Mouse (Mus musculus) limb, embryonic 10.5 days (tissue): ENCODE measurements around the gene Adk. TPM values are rescaled to one million over a fixed set of nuclear protein-coding genes. Genes with fewer than 3 reads are reported as not detected.

Experiments used
- DNase-seq: peaks from one replicate; pipeline ENCODE4 v3.0.0-alpha.2; 2017; ENCODE audit warnings: low spot score
- H3K27ac ChIP-seq: fragments of 300-500 bp; sonication (generic); 2 replicates; pipeline ENCODE4 v1.5.1; 2016; ENCODE audit warnings: mild to moderate bottlenecking
- H3K27me3 ChIP-seq: fragments of 300-500 bp; sonication (generic); 2 replicates; pipeline ENCODE4 v1.6.1; 2016; ENCODE audit warnings: low read depth, mild to moderate bottlenecking; ENCODE audit not compliant: poor library complexity, severe bottlenecking
- H3K36me3 ChIP-seq: fragments of 300-500 bp; sonication (generic); 2 replicates; pipeline ENCODE4 v1.6.1; 2016; ENCODE audit warnings: mild to moderate bottlenecking, moderate library complexity
- H3K4me1 ChIP-seq: fragments of 300-500 bp; sonication (generic); 2 replicates; pipeline ENCODE4 v1.6.1; 2016
- H3K4me3 ChIP-seq: fragments of 300-500 bp; sonication (generic); 2 replicates; pipeline ENCODE4 v1.5.1; 2016; ENCODE audit warnings: mild to moderate bottlenecking, moderate library complexity
- H3K9me3 ChIP-seq: fragments of 300-500 bp; sonication (generic); replicated peaks from 2 replicates; pipeline ENCODE4 v1.6.1; 2016; ENCODE audit warnings: mild to moderate bottlenecking
- WGBS: fragments of 180-500 bp; shearing (Covaris S2); methylation state at CpG from one replicate; pipeline ENCODE4 v1.1.7; 2016; 5-methylcytosine and 5-hydroxymethylcytosine counted together
- polyA plus RNA-seq: library from polyadenylated mRNA; unstranded; fragments of >200 nt; fragmentation: Nextera tagmentation; extraction: Ambion mirVana; gene quantifications from 2 replicates; pipeline ENCODE4 v1.2.1, GENCODE M21; 2016

The Adk gene
- polyA plus RNA-seq = 170 and 179 TPM in 2 replicates

- Histone ChIP-seq H3K27me3 (no peaks in the 10 kb centered on the region), H3K27ac (peak within 1 kb of the TSS; percentile 97), H3K4me3 (peak within 1 kb of the TSS; percentile 88), H3K9me3 (no peaks in the 10 kb centered on the region), H3K4me1 (peaks cover 10% of the 10 kb centered on the region), H3K36me3 (peaks cover 15% of the 10 kb centered on the region)
- DNase-seq = peak; percentile 96
- under 1% methylated on average over 48 of the region's 48 CpGs for WGBS
These were observed at the start of gene Adk, which contains the start of gene Ap3m1 for GRCm38 (mm10) chr14:21052112-21052780. Gene Adk, plus strand, starts transcription at chr14:21052574. Gene Ap3m1, minus strand, starts transcription at chr14:21052508.

- Histone ChIP-seq H3K36me3 (peaks cover 65% of the 10 kb centered on the region), H3K4me3 (no peak overlapping the region), H3K9me3 (no peaks in the 10 kb centered on the region), H3K27me3 (no peaks in the 10 kb centered on the region), H3K4me1 (no peaks in the 10 kb centered on the region), H3K27ac (no peak overlapping the region)
- no peak for DNase-seq
- WGBS = 93% methylated on average over 5 of the region's 5 CpGs
These were observed 38.5 kb upstream of the Adk start for GRCm38 (mm10) chr14:21013800-21014334.

GRCm38 (mm10) chr14:21017871-21018270, 34.5 kb upstream of the Adk start:
- H3K4me1 ChIP-seq = no peaks in the 10 kb centered on the region
- no peaks in the 10 kb centered on the region for H3K27me3 ChIP-seq
- no peak overlapping the region for H3K4me3 ChIP-seq
- H3K9me3 ChIP-seq = no peaks in the 10 kb centered on the region
- H3K27ac ChIP-seq = no peak overlapping the region
- 95% methylated on average over 5 of the region's 5 CpGs for WGBS
- peaks cover 78% of the 10 kb centered on the region for H3K36me3 ChIP-seq
- DNase-seq = no peak

- DNase-seq = no peak
- Histone ChIP-seq H3K4me3 (no peak overlapping the region), H3K36me3 (peaks cover 80% of the 10 kb centered on the region), H3K4me1 (no peaks in the 10 kb centered on the region), H3K27me3 (no peaks in the 10 kb centered on the region), H3K27ac (no peak overlapping the region), H3K9me3 (no peaks in the 10 kb centered on the region)
- 60% methylated on average over 3 of the region's 3 CpGs for WGBS
These were observed 33.4 kb upstream of the Adk start for GRCm38 (mm10) chr14:21018977-21019376.

GRCm38 (mm10) chr14:21020435-21020834, 31.9 kb upstream of the Adk start:
- no peaks in the 10 kb centered on the region for H3K4me1 ChIP-seq
- 94% methylated on average over 8 of the region's 8 CpGs for WGBS
- H3K36me3 ChIP-seq = peaks cover 86% of the 10 kb centered on the region
- no peaks in the 10 kb centered on the region for H3K9me3 ChIP-seq
- DNase-seq = no peak
- no peak overlapping the region for H3K27ac ChIP-seq
- no peaks in the 10 kb centered on the region for H3K27me3 ChIP-seq
- no peak overlapping the region for H3K4me3 ChIP-seq

- Histone ChIP-seq H3K4me1 (peaks cover 11% of the 10 kb centered on the region), H3K27ac (no peak overlapping the region), H3K9me3 (no peaks in the 10 kb centered on the region), H3K27me3 (no peaks in the 10 kb centered on the region), H3K36me3 (peaks cover 93% of the 10 kb centered on the region), H3K4me3 (no peak overlapping the region)
- DNase-seq = no peak
These were observed 24.8 kb upstream of the Adk start for GRCm38 (mm10) chr14:21027542-21027941.

- Histone ChIP-seq H3K9me3 (no peaks in the 10 kb centered on the region), H3K27ac (no peak overlapping the region), H3K27me3 (no peaks in the 10 kb centered on the region), H3K4me1 (peaks cover 11% of the 10 kb centered on the region), H3K36me3 (peaks cover 93% of the 10 kb centered on the region), H3K4me3 (no peak overlapping the region)
- 90% methylated on average over 11 of the region's 11 CpGs for WGBS
- no peak for DNase-seq
These were observed 23.2 kb upstream of the Adk start for GRCm38 (mm10) chr14:21029025-21029659.

- WGBS = 76% methylated on average over 6 of the region's 6 CpGs
- H3K27me3 ChIP-seq = no peaks in the 10 kb centered on the region
- H3K4me3 ChIP-seq = no peak overlapping the region
- H3K36me3 ChIP-seq = peaks cover 89% of the 10 kb centered on the region
- peak overlapping the region; percentile 53; the same call in 1 of the 2 replicates for H3K27ac ChIP-seq
- no peak for DNase-seq
- H3K4me1 ChIP-seq = peaks cover 11% of the 10 kb centered on the region
- H3K9me3 ChIP-seq = no peaks in the 10 kb centered on the region
These were observed 20.4 kb upstream of the Adk start for GRCm38 (mm10) chr14:21031783-21032511.

GRCm38 (mm10) chr14:21034271-21034670, 18.1 kb upstream of the Adk start:
- WGBS = 92% methylated on average over 4 of the region's 4 CpGs
- peaks cover 91% of the 10 kb centered on the region for H3K36me3 ChIP-seq
- no peak for DNase-seq
- no peak overlapping the region for H3K4me3 ChIP-seq
- H3K9me3 ChIP-seq = no peaks in the 10 kb centered on the region
- H3K4me1 ChIP-seq = peaks cover 11% of the 10 kb centered on the region
- H3K27ac ChIP-seq = no peak overlapping the region
- no peaks in the 10 kb centered on the region for H3K27me3 ChIP-seq

- Histone ChIP-seq H3K27me3 (no peaks in the 10 kb centered on the region), H3K36me3 (peaks cover 91% of the 10 kb centered on the region)
These were observed 17.6 kb upstream of the Adk start for GRCm38 (mm10) chr14:21034791-21035190.

GRCm38 (mm10) chr14:21039077-21039476, 13.3 kb upstream of the Adk start:
- peaks cover 69% of the 10 kb centered on the region for H3K36me3 ChIP-seq

More at GRCm38 (mm10) chr14:21034791-21035190, 17.6 kb upstream of the Adk start:
- Histone ChIP-seq H3K4me1 (peaks cover 11% of the 10 kb centered on the region), H3K27ac (no peak overlapping the region), H3K9me3 (no peaks in the 10 kb centered on the region), H3K4me3 (no peak overlapping the region)
- no peak for DNase-seq
- 98% methylated on average over 3 of the region's 3 CpGs for WGBS

GRCm38 (mm10) chr14:21039623-21040022, 12.8 kb upstream of the Adk start:
- 90% methylated on average over 4 of the region's 4 CpGs for WGBS
- no peak overlapping the region for H3K4me3 ChIP-seq

More at GRCm38 (mm10) chr14:21039077-21039476, 13.3 kb upstream of the Adk start:
- Histone ChIP-seq H3K9me3 (no peaks in the 10 kb centered on the region), H3K27me3 (no peaks in the 10 kb centered on the region), H3K4me3 (no peak overlapping the region), H3K27ac (no peak overlapping the region), H3K4me1 (no peaks in the 10 kb centered on the region)
- DNase-seq = no peak
- WGBS = 93% methylated on average over 12 of the region's 12 CpGs

GRCm38 (mm10) chr14:21047840-21048239, 4.5 kb upstream of the Adk start:
- peaks cover 3% of the 10 kb centered on the region; the same call in 1 of the 2 replicates for H3K4me1 ChIP-seq
- 90% methylated on average over 2 of the region's 2 CpGs for WGBS
- no peaks in the 10 kb centered on the region for H3K27me3 ChIP-seq
- DNase-seq = no peak
- peaks cover 11% of the 10 kb centered on the region for H3K36me3 ChIP-seq
- H3K4me3 ChIP-seq = no peak overlapping the region
- no peaks in the 10 kb centered on the region for H3K9me3 ChIP-seq
- no peak overlapping the region for H3K27ac ChIP-seq

More at GRCm38 (mm10) chr14:21039623-21040022, 12.8 kb upstream of the Adk start:
- Histone ChIP-seq H3K27me3 (no peaks in the 10 kb centered on the region), H3K9me3 (no peaks in the 10 kb centered on the region), H3K27ac (no peak overlapping the region), H3K4me1 (no peaks in the 10 kb centered on the region), H3K36me3 (peaks cover 66% of the 10 kb centered on the region)
- no peak for DNase-seq
